Mouse (Mus musculus): ENCODE measurements around the gene Prpf38a.

The Prpf38a gene

DNA sequence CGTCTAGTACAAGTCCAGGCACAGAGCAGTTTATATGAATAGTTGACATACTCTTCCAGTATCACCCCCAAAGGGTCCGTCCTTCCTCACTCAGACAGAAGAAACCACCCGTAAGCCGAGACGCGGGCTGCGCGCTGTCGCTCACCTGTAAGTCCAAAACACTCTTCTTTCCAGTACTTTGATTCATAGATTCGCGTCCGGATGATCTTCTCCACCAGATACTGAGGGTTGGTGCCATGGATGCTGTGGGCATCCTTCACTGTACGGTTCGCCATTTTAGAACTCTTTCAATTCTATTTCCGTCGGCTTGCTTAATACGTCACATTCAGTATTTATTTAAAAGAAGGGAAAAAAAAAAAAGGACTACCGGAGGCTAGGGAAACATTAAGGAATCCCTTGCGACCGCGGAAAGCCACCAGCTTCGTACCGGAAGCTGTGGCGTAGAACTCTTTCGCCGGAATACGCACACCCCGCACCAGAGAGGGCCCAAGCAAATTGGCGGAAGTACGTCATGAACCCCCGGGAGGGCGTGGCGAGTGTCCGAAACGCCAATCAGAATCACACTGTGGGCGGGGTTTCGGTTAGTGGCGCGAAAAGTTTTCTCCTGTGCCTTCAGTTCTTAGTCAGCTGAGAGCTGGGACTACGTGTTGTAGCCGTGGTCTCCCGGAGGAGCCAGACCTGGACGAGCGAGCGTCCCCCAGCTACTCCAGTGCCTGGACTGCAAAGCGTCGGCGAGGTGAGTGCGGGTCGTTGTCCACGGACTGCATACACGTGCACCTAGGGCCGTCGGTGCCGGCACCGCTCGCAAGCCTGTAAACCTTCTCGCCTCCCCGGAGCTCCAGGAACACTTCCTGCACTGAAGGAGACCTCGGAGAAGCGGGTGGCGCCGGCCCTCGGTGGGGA, at the start of gene Prpf38a, which contains the start of gene Orc1:
Gene Prpf38a, minus strand, starts transcription at position 497 of the 903 bp plus-strand sequence.
Gene Orc1, plus strand, starts transcription at position 584 of the 903 bp plus-strand sequence.
- peak; percentile 98 to 99 for DNase-seq

DNA sequence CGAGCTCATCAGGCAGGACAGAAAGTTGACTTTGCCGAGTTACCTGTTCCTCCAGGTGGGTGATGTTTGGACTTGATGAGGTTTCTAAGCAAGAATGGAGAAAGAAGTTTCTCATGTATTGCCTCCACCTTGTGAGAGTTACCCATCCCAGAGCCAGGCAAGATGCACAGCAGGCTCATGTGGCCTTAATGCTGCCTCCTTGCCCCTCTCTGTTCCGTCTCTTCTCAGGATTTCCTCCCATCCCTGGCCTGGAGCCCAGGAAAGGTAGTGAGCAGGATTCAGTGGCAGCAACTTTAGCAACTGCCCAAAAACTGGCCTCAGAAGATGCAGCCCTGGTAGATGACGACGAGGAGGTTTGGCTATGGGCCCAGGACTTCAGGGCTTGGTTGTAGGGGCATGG, 47.9 kb upstream of the Prpf38a start:
- DNase-seq, result no peak

DNA sequence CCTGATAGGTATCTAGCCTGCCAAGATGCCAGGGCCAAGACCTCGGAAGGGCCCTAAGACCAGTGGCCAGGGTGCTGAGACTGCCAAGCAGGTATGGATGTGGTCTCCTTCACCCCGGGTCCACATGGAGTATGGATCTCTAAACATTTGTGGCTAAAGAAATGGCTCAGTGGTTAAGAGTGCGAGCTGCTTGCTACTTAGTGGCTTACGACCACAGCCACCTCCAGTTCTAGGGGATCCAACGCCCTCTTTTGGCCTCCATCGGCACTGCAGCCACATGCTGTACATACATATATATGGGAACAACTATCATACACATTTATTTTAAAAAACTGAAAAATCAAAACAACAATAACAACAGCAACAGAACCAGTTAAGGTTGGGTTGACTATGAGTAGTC, 42.4 kb upstream of the Prpf38a start:
- DNase-seq, result no peak

DNA sequence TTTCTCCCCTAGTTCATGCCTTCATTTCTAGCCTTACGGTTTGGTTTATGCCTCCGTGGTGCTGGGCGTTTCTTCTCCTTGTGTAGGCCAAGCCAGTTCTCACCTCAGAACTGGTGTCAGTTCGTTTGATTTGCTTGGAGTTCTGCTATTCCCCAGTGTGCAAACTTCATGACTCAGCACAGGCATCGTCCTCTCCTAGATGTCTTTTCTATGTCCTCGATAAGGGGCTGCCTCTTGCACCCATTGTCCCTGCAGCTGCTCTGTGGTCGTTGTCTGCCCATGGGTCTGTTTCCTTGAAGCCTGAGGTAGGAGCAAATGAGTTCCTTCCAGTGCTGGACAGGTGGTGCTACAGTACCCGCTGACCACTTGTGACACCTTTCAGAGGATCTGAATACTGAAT, 41.4 kb upstream of the Prpf38a start:
- no peak for DNase-seq

DNA sequence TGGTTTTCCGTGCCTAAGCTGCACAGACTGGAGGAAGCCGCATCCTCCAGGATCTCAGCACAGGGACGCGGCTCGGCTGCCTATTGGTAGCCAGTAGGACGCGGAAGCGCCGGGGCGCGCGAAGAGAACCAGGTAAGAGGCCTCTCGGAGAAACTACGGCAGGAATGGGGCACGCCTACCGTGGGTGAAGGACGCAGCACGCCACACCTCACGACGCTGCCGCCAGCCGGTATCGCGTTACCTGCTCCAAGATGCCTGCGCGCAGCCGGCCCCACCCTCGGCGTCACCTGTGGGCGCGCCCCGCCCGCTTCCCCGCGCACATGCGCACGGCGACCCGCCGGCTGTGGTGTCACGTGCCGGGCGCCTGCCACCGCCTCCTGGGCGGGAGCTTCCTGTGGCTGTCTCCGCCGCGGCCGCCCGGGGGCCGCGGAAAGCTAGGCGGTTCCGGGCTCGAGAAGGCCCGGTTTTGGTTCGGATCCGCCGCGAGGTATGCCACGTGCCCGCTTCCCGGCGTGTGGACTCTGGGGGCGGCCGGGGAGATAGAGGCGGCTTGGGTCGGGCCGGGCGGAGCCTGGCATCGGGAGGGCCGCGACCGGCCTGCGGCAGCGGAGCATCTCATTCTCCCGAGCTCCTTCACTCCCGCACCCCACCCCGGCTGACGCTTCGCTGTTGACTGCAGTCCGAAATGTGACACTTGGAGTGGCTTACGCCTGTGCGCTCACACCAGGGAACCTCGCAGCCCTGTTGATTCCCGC, 40.6 kb upstream of the Prpf38a start, which contains the start of gene Cc2d1b:
Gene Cc2d1b, plus strand, starts transcription at position 354 of the 755 bp plus-strand sequence.
- peak; percentile 95 for DNase-seq

DNA sequence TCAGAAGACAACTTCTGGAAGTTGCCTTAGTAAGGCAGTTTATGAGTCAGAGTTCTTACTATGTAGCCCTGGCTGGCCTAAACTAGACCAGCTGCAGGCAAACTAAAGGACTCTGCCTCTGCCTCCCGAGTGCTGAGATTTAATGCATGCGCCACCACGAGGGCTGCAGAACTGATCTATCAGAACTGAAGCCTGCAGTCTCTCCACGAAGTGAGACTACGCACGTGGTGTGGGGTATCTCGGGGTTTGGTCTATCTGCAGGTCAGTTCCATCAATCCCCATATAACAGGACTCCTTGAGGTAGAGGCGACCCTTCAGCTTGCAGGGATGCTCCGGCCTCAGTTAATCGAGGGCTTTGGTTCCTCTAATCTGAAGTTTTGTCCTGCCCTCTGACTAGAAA, 40.0 kb upstream of the Prpf38a start:
- peak; percentile 17 to 48 for DNase-seq

DNA sequence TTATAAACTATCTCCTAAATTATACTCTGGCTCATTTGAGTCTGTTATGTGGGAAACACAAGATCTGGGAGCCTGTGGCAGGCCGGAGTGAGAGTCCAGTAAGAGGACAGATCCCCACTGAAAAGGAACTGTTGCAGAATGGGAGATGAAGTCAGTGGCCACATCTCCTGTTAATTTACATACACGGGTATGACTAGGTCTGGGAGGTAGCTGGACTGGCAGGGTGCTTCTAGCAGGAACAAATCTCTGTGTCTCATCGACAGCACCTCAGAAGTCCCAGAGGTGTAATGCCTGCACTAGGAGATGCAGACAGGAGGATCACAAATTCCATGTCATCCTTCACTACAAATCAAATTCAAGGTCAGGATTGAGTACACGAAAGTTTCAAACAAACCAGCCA, 39.5 kb upstream of the Prpf38a start:
- no peak for DNase-seq

DNA sequence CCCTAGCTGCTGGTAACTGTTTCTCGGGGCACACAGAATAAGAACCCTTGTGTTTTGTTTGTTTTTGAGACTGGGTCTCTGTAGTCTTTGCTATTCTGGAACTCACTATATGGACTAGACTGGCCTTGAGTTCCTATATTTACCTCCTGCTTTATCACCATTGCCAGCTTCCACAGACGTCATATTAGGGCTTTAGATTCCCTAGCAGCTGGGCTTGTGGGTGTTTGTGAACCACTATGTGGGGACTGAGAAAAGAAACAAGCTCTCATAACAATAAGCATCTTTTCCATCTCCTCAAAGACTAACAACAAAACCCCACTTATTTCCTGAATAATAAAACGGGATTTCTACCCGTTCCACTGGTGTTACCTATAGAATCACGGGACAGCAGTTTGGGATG, 31.8 kb upstream of the Prpf38a start:
- DNase-seq, result no peak

DNA sequence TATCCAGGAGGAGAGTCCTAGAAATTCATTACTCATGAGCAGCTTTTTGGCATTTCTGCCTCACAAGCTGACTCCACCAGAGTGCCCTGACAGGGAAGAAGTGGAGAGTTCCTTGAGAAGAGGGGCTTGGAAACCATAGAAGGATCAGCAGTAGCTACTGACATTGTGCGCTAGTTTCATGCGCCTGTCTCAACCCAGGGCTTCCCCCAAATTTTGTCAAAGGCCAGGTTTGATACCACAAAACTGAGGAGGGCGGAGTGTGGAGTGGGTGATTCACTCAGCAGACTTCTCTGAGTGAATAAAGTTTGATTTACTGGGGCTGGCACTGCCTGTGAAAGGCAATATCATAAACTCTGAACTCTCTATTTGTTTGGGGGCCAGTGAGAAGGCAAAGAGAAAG, 29.5 kb upstream of the Prpf38a start:
- DNase-seq, result no peak

DNA sequence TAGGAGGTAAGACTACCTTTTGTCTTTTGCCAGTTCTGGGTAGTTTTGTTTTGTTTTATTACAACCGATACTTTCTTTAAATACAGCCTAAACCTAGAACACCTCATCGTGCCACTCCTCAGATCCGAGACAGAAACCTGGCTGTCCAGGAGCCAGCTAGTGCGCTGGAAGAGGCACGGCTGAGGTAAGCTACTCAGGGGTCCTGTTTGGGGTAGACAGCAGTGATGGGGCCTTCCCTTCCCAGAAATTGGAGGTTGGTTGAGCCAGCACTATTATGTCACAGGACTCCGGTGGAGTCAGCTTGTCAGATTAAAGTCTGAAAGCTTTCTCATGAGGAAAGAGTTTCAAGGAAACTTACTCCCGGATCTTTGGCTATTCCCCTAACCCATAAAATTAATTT, 22.7 kb upstream of the Prpf38a start:
- no peak for DNase-seq

DNA sequence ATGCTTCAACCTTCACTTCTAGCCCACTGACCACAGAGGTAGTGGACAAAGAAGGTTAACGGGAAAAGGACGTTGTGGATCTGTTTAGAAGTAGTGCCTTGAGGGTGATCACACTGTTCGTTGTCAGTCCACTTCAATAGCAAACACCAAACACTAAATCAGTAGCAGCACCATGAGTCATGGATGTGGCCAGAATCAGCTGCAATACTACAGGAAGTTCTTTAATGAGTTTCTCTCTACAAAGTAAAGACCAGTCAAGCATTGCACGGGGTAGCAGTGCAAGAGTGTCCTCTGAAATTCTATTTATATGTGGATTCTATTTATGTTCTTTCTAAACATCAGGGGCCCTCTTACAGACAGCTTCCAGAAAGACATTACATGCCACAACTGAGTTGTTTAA, 19.2 kb upstream of the Prpf38a start:
- DNase-seq, result no peak

DNA sequence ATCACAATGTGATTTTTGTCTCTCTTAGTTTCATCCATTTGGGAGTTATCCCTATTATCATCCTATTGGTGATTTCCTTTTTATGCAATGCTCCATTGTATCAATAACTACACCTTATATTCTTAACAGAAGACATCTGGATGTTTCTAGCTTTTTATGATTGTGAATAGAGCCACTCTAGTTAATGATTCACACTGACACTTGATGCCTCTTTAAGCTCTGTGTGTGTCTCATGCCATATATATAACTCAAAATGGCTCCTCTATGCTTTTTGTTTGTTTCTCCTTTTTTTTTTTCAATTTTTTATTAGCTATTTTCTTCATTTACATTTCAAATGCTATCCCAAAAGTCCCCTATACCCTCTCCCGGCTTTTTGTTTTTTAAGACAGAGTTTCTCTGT, 16.6 kb upstream of the Prpf38a start:
- no peak for DNase-seq

DNA sequence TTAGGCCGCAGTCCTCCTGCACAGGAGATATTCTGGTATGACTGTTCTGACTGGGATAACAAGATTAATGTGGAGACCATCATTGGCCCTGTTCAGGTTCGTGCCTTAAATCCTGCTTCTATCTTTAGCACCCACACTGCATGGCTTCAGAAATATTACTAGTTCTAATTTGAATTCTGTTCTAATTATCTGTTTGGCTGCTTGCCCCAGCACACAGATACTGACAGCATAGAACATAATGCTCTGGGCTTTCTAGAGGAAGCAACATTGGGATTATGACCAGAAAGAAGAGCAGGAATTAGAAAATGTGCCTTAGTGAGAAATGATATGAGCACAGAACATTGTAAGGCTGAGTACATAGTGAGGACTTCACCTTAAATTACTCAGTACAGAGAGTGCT, 14.2 kb upstream of the Prpf38a start:
- DNase-seq, result no peak

DNA sequence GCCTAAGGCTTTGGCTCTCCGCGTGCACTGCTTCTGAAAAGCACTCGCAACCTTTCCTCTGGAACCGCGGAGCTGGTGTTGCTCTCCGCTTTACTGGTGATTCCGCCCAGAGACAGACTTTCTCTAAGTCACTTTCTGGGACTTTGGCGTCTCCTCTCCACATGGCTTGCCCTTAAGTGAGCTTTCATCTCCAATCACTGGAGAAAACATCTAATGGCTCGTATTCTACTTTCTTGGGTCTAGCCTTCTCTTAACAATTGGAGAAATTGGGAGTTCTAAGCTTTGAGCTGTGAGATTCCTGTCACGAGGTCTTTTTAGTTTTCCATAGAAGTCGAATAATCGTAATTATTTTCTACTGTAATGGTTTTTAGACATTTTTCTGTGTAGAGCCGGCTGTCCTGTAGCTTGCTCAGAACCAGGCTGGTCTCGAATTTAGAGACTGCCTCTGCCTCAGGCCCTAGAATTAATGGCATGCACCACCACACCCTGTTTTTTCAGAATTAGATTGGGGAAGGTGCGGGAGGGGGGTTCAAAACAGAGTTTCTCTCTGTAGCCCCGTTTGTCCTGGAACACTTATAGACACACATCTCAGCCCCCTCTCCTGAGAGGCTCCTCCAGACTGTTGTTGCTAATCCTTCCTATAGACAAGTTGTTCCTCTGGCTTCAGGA, 741 bp upstream of the Prpf38a start:
- no peak for DNase-seq

DNA sequence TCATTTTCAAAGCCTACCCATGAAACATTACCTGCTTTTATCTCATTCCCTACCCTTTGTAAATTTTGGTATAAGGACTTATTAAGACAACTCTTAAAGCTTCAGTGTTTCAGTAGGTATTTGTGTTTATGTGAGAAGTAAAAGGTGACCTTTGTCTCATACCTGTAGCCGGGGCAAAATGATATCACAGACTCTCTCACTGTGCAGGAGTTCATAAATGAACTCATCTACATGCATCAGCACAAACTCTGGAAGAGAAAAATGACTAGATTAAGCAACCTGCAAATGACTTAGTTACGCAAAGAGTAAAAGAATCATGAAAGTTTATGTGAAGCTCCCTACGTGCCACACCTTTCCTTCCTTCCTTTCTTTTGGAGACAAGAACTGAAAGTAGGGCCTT, 6.5 kb downstream of the Prpf38a start:
- DNase-seq, result no peak

DNA sequence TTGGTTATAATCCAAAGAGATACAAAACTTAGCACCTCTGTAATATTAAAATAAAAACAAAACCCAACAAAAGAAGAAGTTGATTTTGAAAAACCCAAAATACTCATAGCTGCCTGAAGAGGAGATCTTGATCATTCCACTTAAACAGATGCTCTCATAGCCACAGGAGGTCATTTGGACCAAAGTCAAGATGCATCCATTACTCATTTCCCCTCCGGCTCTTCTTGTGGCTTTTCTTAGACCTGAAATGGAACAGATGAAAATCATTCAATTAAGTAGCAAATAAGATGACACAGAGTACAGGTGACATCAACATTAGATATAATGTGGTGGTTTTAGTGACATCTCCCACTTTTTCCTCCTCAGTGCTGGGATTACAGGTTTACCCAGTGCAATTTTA, 14.1 kb downstream of the Prpf38a start:
- DNase-seq, result no peak

DNA sequence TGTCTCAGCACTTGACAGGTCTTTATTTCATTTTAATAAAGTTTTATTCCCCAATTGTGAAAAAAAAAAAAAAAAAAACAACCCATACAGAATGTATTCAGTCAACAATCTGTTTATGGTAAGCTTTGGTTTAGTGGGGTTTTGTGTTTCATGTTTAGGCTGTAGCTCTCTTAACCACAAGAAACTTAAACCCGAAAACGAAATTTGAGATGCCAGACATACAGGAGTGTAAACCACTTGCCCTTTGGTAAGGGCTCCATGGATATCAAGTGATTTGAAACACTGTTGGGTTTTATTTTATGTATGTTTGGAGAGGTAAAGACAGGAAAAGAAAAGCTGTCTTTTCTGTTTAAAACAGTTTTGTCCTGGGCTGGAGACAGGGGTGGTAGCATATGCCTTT, 39.4 kb downstream of the Prpf38a start:
- no peak for DNase-seq
